Mouse (Mus musculus) CH12.LX (cell line): ENCODE results near the gene Cnot11. TPM values are rescaled to one million over a fixed set of nuclear protein-coding genes. Genes with fewer than 3 reads are reported as not detected.

Experiments
- DNase-seq: peaks from one replicate; pipeline ENCODE4 v3.0.0-alpha.2; 2013; ENCODE audit errors: extremely low read depth
- H3K27ac ChIP-seq: 2 replicates; pipeline ENCODE4 v1.5.1; 2012; ENCODE audit warnings: low read depth, mild to moderate bottlenecking, control low read depth, moderate library complexity; ENCODE audit not compliant: insufficient read depth
- H3K27me3 ChIP-seq: replicated peaks from 2 replicates; pipeline ENCODE3; 2012; ENCODE audit warnings: inconsistent platforms
- H3K36me3 ChIP-seq, 2 experiments: replicated peaks in 1 of 2; 2 replicates each; pipeline versions ENCODE3 to v1.6.1; 2012; ENCODE audit warnings: inconsistent platforms in 1 of 2, low read length in 1 of 2, mild to moderate bottlenecking in 1 of 2, mixed read lengths in 1 of 2, moderate library complexity in 1 of 2; ENCODE audit not compliant: control insufficient read depth in 1 of 2, insufficient read depth in 1 of 2
- H3K4me1 ChIP-seq, 2 experiments: 2 replicates each; pipeline ENCODE4 v1.6.1; 2012; ENCODE audit warnings: inconsistent platforms in 1 of 2, moderate library complexity in 1 of 2; ENCODE audit not compliant: insufficient read depth in 2 of 2, control insufficient read depth in 1 of 2
- H3K4me2 ChIP-seq: 2 replicates; pipeline ENCODE4 v1.6.1; 2012; ENCODE audit warnings: low read depth, mild to moderate bottlenecking, control low read depth; ENCODE audit not compliant: poor library complexity, insufficient read depth, severe bottlenecking
- H3K4me3 ChIP-seq, 3 experiments: fragments of 150-350 bp in 1 of 3; sonication (generic) in 1 of 3; replicated peaks in 1 of 3; 2 replicates each; pipeline versions ENCODE3 to v1.5.1; 2011 to 2012; ENCODE audit warnings: low read depth in 2 of 3, low read length in 2 of 3, mild to moderate bottlenecking in 2 of 3, moderate library complexity in 2 of 3, control low read depth in 1 of 3, improper control_type of control experiment in 1 of 3, inconsistent platforms in 1 of 3, mixed read lengths in 1 of 3; ENCODE audit not compliant: poor library complexity in 1 of 3
- H3K79me2 ChIP-seq: replicated peaks from 2 replicates; pipeline ENCODE4 v1.6.1; 2012; ENCODE audit warnings: mild to moderate bottlenecking, moderate library complexity; ENCODE audit not compliant: control insufficient read depth, poor library complexity, insufficient read depth, severe bottlenecking; ENCODE audit errors: extremely low read depth
- H3K9ac ChIP-seq: 2 replicates; pipeline ENCODE4 v1.6.1; 2012; ENCODE audit warnings: low read depth, mild to moderate bottlenecking, control low read depth, moderate library complexity; ENCODE audit not compliant: insufficient read depth
- H3K9me3 ChIP-seq: replicated peaks from 2 replicates; pipeline ENCODE3; 2012; ENCODE audit warnings: low read length, inconsistent platforms, mixed read lengths
- CHD2 ChIP-seq: IDR thresholded peaks from 2 replicates; pipeline ENCODE4 v1.6.1; 2011; ENCODE audit warnings: low read length, improper control_type of control experiment
- CTCF ChIP-seq, 2 experiments: IDR thresholded peaks in 1 of 2; conservative IDR thresholded peaks in 1 of 2; 2 replicates each; pipeline ENCODE4 v1.5.1; 2011 to 2012; ENCODE audit warnings: low read depth in 2 of 2, low read length in 2 of 2, improper control_type of control experiment in 1 of 2, inconsistent platforms in 1 of 2, mild to moderate bottlenecking in 1 of 2, moderate library complexity in 1 of 2
- E2F4 ChIP-seq: IDR thresholded peaks from 2 replicates; pipeline ENCODE4 v1.6.1; 2011; ENCODE audit warnings: low read depth, low read length, improper control_type of control experiment; ENCODE audit not compliant: insufficient replicate concordance
- ELF1 ChIP-seq: IDR thresholded peaks from 2 replicates; pipeline ENCODE4 v1.6.1; 2014; ENCODE audit warnings: low read depth, mild to moderate bottlenecking, inconsistent platforms, low read length, improper control_type of control experiment
- EP300 ChIP-seq: IDR thresholded peaks from 2 replicates; pipeline ENCODE4 v1.6.1; 2011; ENCODE audit warnings: low read length, improper control_type of control experiment
- GABPA ChIP-seq: IDR thresholded peaks from 2 replicates; pipeline ENCODE4 v1.6.1; 2012; ENCODE audit warnings: low read depth, low read length, improper control_type of control experiment, inconsistent platforms; ENCODE audit not compliant: insufficient replicate concordance
- HCFC1 ChIP-seq: IDR thresholded peaks from 2 replicates; pipeline ENCODE4 v1.6.1; 2012; ENCODE audit warnings: low read depth, mild to moderate bottlenecking, inconsistent platforms, low read length, improper control_type of control experiment
- JUND ChIP-seq: conservative IDR thresholded peaks from 2 replicates; pipeline ENCODE4 v1.6.1; 2011; ENCODE audit warnings: low read depth, low read length, improper control_type of control experiment
- KAT2A ChIP-seq: IDR thresholded peaks from 2 replicates; pipeline ENCODE4 v1.6.1; 2012; ENCODE audit warnings: low read length, improper control_type of control experiment, inconsistent platforms; ENCODE audit not compliant: insufficient replicate concordance
- MAFK ChIP-seq: IDR thresholded peaks from 2 replicates; pipeline ENCODE4 v1.6.1; 2011; ENCODE audit warnings: low read length, improper control_type of control experiment; ENCODE audit not compliant: insufficient replicate concordance
- MAX ChIP-seq: IDR thresholded peaks from 2 replicates; pipeline ENCODE4 v1.6.1; 2011; ENCODE audit warnings: low read length, improper control_type of control experiment
- MXI1 ChIP-seq: IDR thresholded peaks from 2 replicates; pipeline ENCODE4 v1.6.1; 2011; ENCODE audit warnings: mild to moderate bottlenecking, low read depth, low read length, improper control_type of control experiment
- MYC ChIP-seq: IDR thresholded peaks from 2 replicates; pipeline ENCODE4 v1.6.1; 2011; ENCODE audit warnings: low read depth, mild to moderate bottlenecking, improper control_type of control experiment, low read length
- NELFE ChIP-seq: IDR thresholded peaks from 2 replicates; pipeline ENCODE4 v1.6.1; 2011; ENCODE audit warnings: low read depth, low read length, improper control_type of control experiment
- RAD21 ChIP-seq: IDR thresholded peaks from 2 replicates; pipeline ENCODE4 v1.6.1; 2011; ENCODE audit warnings: low read depth, mild to moderate bottlenecking, low read length, improper control_type of control experiment, moderate library complexity
- SIN3A ChIP-seq: IDR thresholded peaks from 2 replicates; pipeline ENCODE4 v1.6.1; 2012; ENCODE audit warnings: low read length, improper control_type of control experiment, inconsistent platforms
- SMC3 ChIP-seq: IDR thresholded peaks from 2 replicates; pipeline ENCODE4 v1.6.1; 2011; ENCODE audit warnings: low read depth, low read length, improper control_type of control experiment
- TCF12 ChIP-seq: IDR thresholded peaks from 2 replicates; pipeline ENCODE4 v1.6.1; 2014; ENCODE audit warnings: low read depth, mild to moderate bottlenecking, inconsistent platforms, low read length, improper control_type of control experiment
- UBTF ChIP-seq: IDR thresholded peaks from 2 replicates; pipeline ENCODE4 v1.6.1; 2012; ENCODE audit warnings: low read depth, mild to moderate bottlenecking, inconsistent platforms, low read length, improper control_type of control experiment, moderate library complexity
- USF1 ChIP-seq: IDR thresholded peaks from 2 replicates; pipeline ENCODE4 v1.6.1; 2014; ENCODE audit warnings: low read depth, mild to moderate bottlenecking, inconsistent platforms, low read length, improper control_type of control experiment
- ZC3H11A ChIP-seq: IDR thresholded peaks from 2 replicates; pipeline ENCODE4 v1.6.1; 2012; ENCODE audit warnings: low read depth, mild to moderate bottlenecking, inconsistent platforms, low read length, improper control_type of control experiment
- ZNF384 ChIP-seq: IDR thresholded peaks from 2 replicates; pipeline ENCODE4 v1.6.1; 2012; ENCODE audit warnings: low read depth, low read length, improper control_type of control experiment, inconsistent platforms
- dilution Hi-C: fragments of 300-500 bp; cut with MboI; formaldehyde crosslinking; loops from 2 replicates; pipeline ENCODE4 v1.14.3; 2020; ENCODE audit warnings: low sequenced_read_pairs; ENCODE audit not compliant: extremely low pct_unique_long_range_greater_than_20kb, extremely low pct_ligation_motif_present
- in situ Hi-C: fragments of 300-500 bp; cut with MboI; formaldehyde crosslinking; loops from 3 replicates; pipeline ENCODE4 v1.14.3; 2019; ENCODE audit warnings: low sequenced_read_pairs, low pct_ligation_motif_present, low pct_unique_long_range_greater_than_20kb, mixed read lengths
- polyA plus RNA-seq: library from polyadenylated mRNA; unstranded; fragments of >175 nt; gene quantifications from 2 replicates; pipeline ENCODE4 v1.2.1, GENCODE M21; 2012; ENCODE audit warnings: low read depth; ENCODE audit not compliant: insufficient read length
- total RNA-seq, 2 experiments: library from RNA; depleted of rRNA; stranded (reverse); fragments of 300-350 nt in 1 of 2; fragments of >200 nt in 1 of 2; gene quantifications; 2 replicates each; pipeline ENCODE4 v1.2.3; 2012 to 2014

Cnot11 gene
- total and polyA plus RNA-seq, 3 experiments = 15.3 to 34.9 (median 28.6) TPM

- Histone ChIP-seq H3K79me2 (no peaks in the 10 kb centered on the region), H3K27ac (no peak overlapping the region), H3K9ac (no peak overlapping the region), H3K27me3 (peaks cover 2% of the 10 kb centered on the region), H3K9me3 (peaks cover 6% of the 10 kb centered on the region), H3K36me3 (no peaks in the 10 kb centered on the region)
- TF ChIP-seq ELF1 = no peak
- TF ChIP-seq MAFK = no peak
- TF ChIP-seq CHD2 = no peak
- no peak for TF ChIP-seq ZC3H11A
- TF ChIP-seq UBTF = no peak
- TF ChIP-seq MYC = no peak
- no peak for TF ChIP-seq SIN3A
- no peak for TF ChIP-seq GABPA
- no peak for TF ChIP-seq NELFE
- TF ChIP-seq JUND = no peak
- no peak for TF ChIP-seq MXI1
- no peak for TF ChIP-seq E2F4
- TF ChIP-seq KAT2A = no peak
- no peak for TF ChIP-seq MAX
- no peak for TF ChIP-seq EP300
- TF ChIP-seq CTCF (conservative IDR thresholded peaks at IDR 0.05 in 1 of 2, IDR thresholded peaks at IDR 0.05 in 1 of 2; ENCODE audit: low read depth in 2 of 2, low read length in 2 of 2) = no peak
- no peak for TF ChIP-seq TCF12
- TF ChIP-seq USF1 = no peak
- TF ChIP-seq, all 38 proteins: peak for 0
- DNase-seq = no peak
- Histone ChIP-seq H3K4me1 (peaks cover 0 to 10% of the 10 kb centered on the region in 2 experiments; a peak in 2 of 4 replicates), H3K4me2 (no peak overlapping the region), H3K4me3 (no peak overlapping the region)
- dilution Hi-C loops (no loop called here), in situ Hi-C loops (no loop called here)
Measured at GRCm38 (mm10) chr1:39496995-39497394, 37.8 kb upstream of the Cnot11 start.

GRCm38 (mm10) chr1:39497748-39498147 lies 37.0 kb upstream of the Cnot11 start:
- Histone ChIP-seq H3K4me1 (peaks cover 0 to 6% of the 10 kb centered on the region in 2 experiments; a peak in 2 of 4 replicates), H3K27me3 (peaks cover 2% of the 10 kb centered on the region), H3K9me3 (peaks cover 6% of the 10 kb centered on the region), H3K36me3 (no peaks in the 10 kb centered on the region), H3K9ac (no peak overlapping the region), H3K79me2 (no peaks in the 10 kb centered on the region), H3K4me3 (no peak overlapping the region), H3K4me2 (no peak overlapping the region), H3K27ac (no peak overlapping the region)
- in situ Hi-C loops (no loop called here), dilution Hi-C loops (no loop called here)
- TF ChIP-seq HCFC1 (no peak), ELF1 (no peak), RAD21 (no peak), TCF12 (no peak), CTCF (conservative IDR thresholded peaks at IDR 0.05 in 1 of 2, IDR thresholded peaks at IDR 0.05 in 1 of 2; ENCODE audit: low read depth in 2 of 2, low read length in 2 of 2) (peak; percentile 19 to 53; a peak in 3 of 4 replicates), CHD2 (no peak), ZNF384 (no peak), SMC3 (peak; percentile 18)
- no peak for DNase-seq
